Mouse (Mus musculus): Measurements from ENCODE around the gene Uba1. TPM values are rescaled to one million over a fixed set of nuclear protein-coding genes. Genes with fewer than 3 reads are reported as not detected.

The Uba1 gene
- polyA plus RNA-seq, 1 experiment = 213 TPM

GRCm38 (mm10) chrX:20692616-20693015 is 34.5 kb downstream of the Uba1 start:
- no peak for TF ChIP-seq GATA1 (IDR thresholded peaks at IDR 0.05; ENCODE audit: low read length)

- no peak for TF ChIP-seq GATA1 (IDR thresholded peaks at IDR 0.05; ENCODE audit: low read length)
Measured at GRCm38 (mm10) chrX:20695842-20696241, 37.7 kb downstream of the Uba1 start.

- TF ChIP-seq GATA1 (IDR thresholded peaks at IDR 0.05; ENCODE audit: low read length) = no peak
Measured at GRCm38 (mm10) chrX:20703741-20704290, 45.7 kb downstream of the Uba1 start, which contains the start of gene Usp11. Gene Usp11 (plus strand): TSS chrX:20703906.

- no peak for TF ChIP-seq GATA1 (IDR thresholded peaks at IDR 0.05; ENCODE audit: low read length)
Measured at GRCm38 (mm10) chrX:20704295-20705082, 46.4 kb downstream of the Uba1 start.

GRCm38 (mm10) chrX:20705083-20705402 is 46.9 kb downstream of the Uba1 start:
- TF ChIP-seq GATA1 (IDR thresholded peaks at IDR 0.05; ENCODE audit: low read length) = no peak

GRCm38 (mm10) chrX:20728681-20729080 is 70.6 kb downstream of the Uba1 start:
- no peak for TF ChIP-seq GATA1 (IDR thresholded peaks at IDR 0.05; ENCODE audit: low read length)

Other genes starting within 250 kb of the Uba1 start
- gene Jade3, start 232.6 kb upstream of the Uba1 start, polyA plus RNA-seq (2012) = 0.63 and 0.76 TPM in 2 replicates
- gene Rgn, start 108.5 kb upstream of the Uba1 start, polyA plus RNA-seq (2012) = not detected in 2 replicates
- 15.0 and 19.1 TPM in 2 replicates for gene Rbm10, start 40.8 kb upstream of the Uba1 start, polyA plus RNA-seq (2012)
- gene Ndufb11, start 40.7 kb upstream of the Uba1 start, polyA plus RNA-seq (2012) = 440 and 744 TPM in 2 replicates
- 90.8 and 112 TPM in 2 replicates for gene Cdk16, start 29.6 kb downstream of the Uba1 start, polyA plus RNA-seq (2012)
- 10.1 and 10.8 TPM in 2 replicates for gene Usp11, start 45.6 kb downstream of the Uba1 start, polyA plus RNA-seq (2012)
- 12.7 and 47.6 TPM in 2 replicates for gene Araf, start 139.5 kb downstream of the Uba1 start, polyA plus RNA-seq (2012)
- not detected in 2 replicates for gene Timp1, start 211.8 kb downstream of the Uba1 start, polyA plus RNA-seq (2012)

Data from G1E-ER4 (cell line).